Mouse (Mus musculus) skeletal muscle tissue, adult 2 months (tissue): ENCODE measurements at regions not wholly inside any gene's neighbourhood (a gene's known extent, or its start where the extent isn't known, plus 50 kb on each side); places are given as distances from the start of the nearest gene placed in this dataset.
"Not testable (repeated sequence)": the region's sequence is repeated elsewhere in the genome, so short reads cannot be mapped to it uniquely, and the experiment has no call there.

Source experiments
- DNase-seq: peaks from one replicate; pipeline ENCODE4 v3.0.0-alpha.2; 2012; ENCODE audit warnings: low read depth, low spot score

GRCm38 (mm10) chr4:94394462-94394861 is 161.9 kb upstream of the Gm10306 start:
- no peak for DNase-seq

GRCm38 (mm10) chr4:94397284-94397683 is 159.1 kb upstream of the Gm10306 start:
- no peak for DNase-seq

GRCm38 (mm10) chr4:94406922-94407321 is 149.4 kb upstream of the Gm10306 start:
- DNase-seq = no peak

GRCm38 (mm10) chr4:94407503-94407902 is 148.8 kb upstream of the Gm10306 start:
- DNase-seq = no peak

GRCm38 (mm10) chr4:94412661-94413060 is 143.7 kb upstream of the Gm10306 start:
- no peak for DNase-seq

- not testable (repeated sequence) for DNase-seq
Measured at GRCm38 (mm10) chr4:94425525-94425924, 130.8 kb upstream of the Gm10306 start.

GRCm38 (mm10) chr4:94427581-94427980 is 128.8 kb upstream of the Gm10306 start:
- no peak for DNase-seq

- DNase-seq = no peak
Measured at GRCm38 (mm10) chr4:94432005-94432404, 124.3 kb upstream of the Gm10306 start.

- no peak for DNase-seq
Measured at GRCm38 (mm10) chr4:94437717-94438435, 118.5 kb upstream of the Gm10306 start.

GRCm38 (mm10) chr4:94439159-94439836 is 117.0 kb upstream of the Gm10306 start:
- DNase-seq = no peak

- no peak for DNase-seq
Measured at GRCm38 (mm10) chr4:94446604-94447003, 109.7 kb upstream of the Gm10306 start.
